Mouse (Mus musculus) heart, postnatal 0 days (tissue): Measurements from ENCODE around the gene Inpp5e.

Source experiments
- CTCF ChIP-seq: IDR thresholded peaks from 2 replicates; pipeline ENCODE4 v1.5.1; 2016; ENCODE audit warnings: antibody characterized with exemption, control low read depth, low read depth
- EP300 ChIP-seq: IDR thresholded peaks from 2 replicates; pipeline ENCODE4 v1.6.1; 2016; ENCODE audit warnings: antibody characterized with exemption, low read depth

GRCm38 (mm10) chr2:26441688-26442087 is 32.7 kb upstream of the Inpp5e start:
- no peak for TF ChIP-seq CTCF
- TF ChIP-seq EP300 = no peak
